Mouse (Mus musculus) heart, postnatal 14 days (tissue): ENCODE results near the gene Clic3. TPM values are rescaled to one million over a fixed set of nuclear protein-coding genes. Genes with fewer than 3 reads are reported as not detected.

Source experiments
- DNase-seq, 2 experiments: peaks; one replicate each; pipeline ENCODE4 v3.0.0; 2021 to 2022
- intact Hi-C: fragments of 180-260 bp; cut with DNase I; formaldehyde crosslinking; loops from one replicate; pipeline ENCODE4 v1.15.1; 2025
- total RNA-seq, 2 experiments: library from RNA; stranded (reverse); gene quantifications; 2 replicates each; pipeline ENCODE4 v1.2.3; 2021

Clic3 gene
- total RNA-seq, 2 experiments from 2014 or later, result 3.0 to 3.9 TPM

GRCm38 (mm10) chr2:25436286-25436820 is 20.3 kb upstream of the Clic3 start:
- no peak for DNase-seq

GRCm38 (mm10) chr2:25441067-25441466 is 15.6 kb upstream of the Clic3 start:
- DNase-seq, result no peak
- intact Hi-C loops, result no loop called here

More at GRCm38 (mm10) chr2:25436286-25436820, 20.3 kb upstream of the Clic3 start:
- intact Hi-C loops, result no loop called here

- DNase-seq, result no peak
- intact Hi-C loops, result no loop called here
Observed at GRCm38 (mm10) chr2:25442682-25443081, 14.0 kb upstream of the Clic3 start.

GRCm38 (mm10) chr2:25450853-25451647 is 5.6 kb upstream of the Clic3 start:
- intact Hi-C loops, result no loop called here
- no peak for DNase-seq

- DNase-seq, result no peak
- intact Hi-C loops, result no loop called here
Observed at GRCm38 (mm10) chr2:25452951-25453350, 3.7 kb upstream of the Clic3 start.

- intact Hi-C loops, result no loop called here
- no peak for DNase-seq
Observed at GRCm38 (mm10) chr2:25457022-25457896, 621 bp downstream of the Clic3 start.

- DNase-seq, result peak; percentile 63 to 65
- intact Hi-C loops, result no loop called here
Observed at GRCm38 (mm10) chr2:25458911-25459310, 2.3 kb downstream of the Clic3 start.

GRCm38 (mm10) chr2:25460135-25460534 is 3.5 kb downstream of the Clic3 start:
- DNase-seq, result peak; percentile 29 to 36
- intact Hi-C loops, result no loop called here

- intact Hi-C loops, result no loop called here
- peak; percentile 89 to 90 for DNase-seq
Observed at GRCm38 (mm10) chr2:25460551-25461309, 4.1 kb downstream of the Clic3 start, which contains the start of gene Paxx. Gene Paxx (minus strand): TSS chr2:25461094.

- no peak for DNase-seq
- intact Hi-C loops, result no loop called here
Observed at GRCm38 (mm10) chr2:25461407-25461806, 4.8 kb downstream of the Clic3 start.

- no peak for DNase-seq
- intact Hi-C loops, result no loop called here
Observed at GRCm38 (mm10) chr2:25463630-25464029, 7.0 kb downstream of the Clic3 start.

- intact Hi-C loops, result no loop called here
- DNase-seq, result no peak
Observed at GRCm38 (mm10) chr2:25465256-25465655, 8.6 kb downstream of the Clic3 start.

- intact Hi-C loops, result no loop called here
- no peak for DNase-seq
Observed at GRCm38 (mm10) chr2:25465816-25466635, 9.4 kb downstream of the Clic3 start.

- intact Hi-C loops, result no loop called here
- DNase-seq, result peak in 1 of 2 experiments; percentile 42
Observed at GRCm38 (mm10) chr2:25467606-25468303, 11.1 kb downstream of the Clic3 start.

GRCm38 (mm10) chr2:25468962-25469915 is 12.6 kb downstream of the Clic3 start:
- DNase-seq, result peak; percentile 49 to 65
- intact Hi-C loops, result no loop called here

- no peak for DNase-seq
- intact Hi-C loops, result no loop called here
Observed at GRCm38 (mm10) chr2:25469969-25470368, 13.3 kb downstream of the Clic3 start, which contains the start of gene Ptgds. Gene Ptgds (minus strand): TSS chr2:25470046.

- no peak for DNase-seq
- intact Hi-C loops, result no loop called here
Observed at GRCm38 (mm10) chr2:25472550-25472949, 15.9 kb downstream of the Clic3 start.

GRCm38 (mm10) chr2:25477541-25477940 is 20.9 kb downstream of the Clic3 start:
- intact Hi-C loops, result no loop called here
- DNase-seq, result no peak
